Mouse (Mus musculus): ENCODE data around the gene Sox13.

Sox13 gene

DNA sequence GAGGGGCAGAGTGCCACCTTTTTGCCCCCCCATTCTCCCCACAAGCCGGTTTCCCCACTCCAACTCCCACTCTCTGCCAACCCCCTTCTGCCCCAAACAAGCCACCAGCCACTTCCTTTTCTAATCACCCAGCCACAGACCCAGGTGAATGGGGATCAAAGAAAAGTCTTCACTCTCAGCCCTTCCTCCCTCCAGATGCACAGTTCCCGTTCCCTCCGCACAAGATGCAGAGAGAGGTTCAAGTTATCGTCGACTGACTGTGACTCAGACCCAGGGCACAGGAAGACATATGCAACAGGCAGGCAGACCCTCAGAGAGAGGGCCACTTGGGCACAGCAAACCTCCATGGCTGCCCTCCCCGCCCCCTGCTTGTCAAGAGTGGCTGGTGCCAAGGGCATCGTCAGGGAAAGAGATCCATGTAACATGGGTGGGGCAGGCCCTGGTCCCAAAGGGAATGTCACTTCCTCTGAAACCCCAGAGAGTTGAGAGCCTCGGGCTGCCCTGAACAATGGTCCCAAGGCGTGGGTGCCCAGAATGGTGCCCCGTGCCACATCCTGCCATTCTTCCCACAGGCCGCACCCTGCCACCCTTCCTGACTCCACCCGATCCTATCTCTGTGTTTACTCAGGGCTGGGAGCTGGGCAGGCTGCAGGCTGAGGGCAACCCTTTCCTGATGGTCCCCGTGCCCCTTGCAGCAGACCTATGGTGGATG is 24.0 kb downstream of the Sox13 start:
- DNase-seq (ENCODE audit: low spot score): no peak

GRCm38 (mm10) chr1:133397483-133398237 is 26.5 kb downstream of the Sox13 start:
- DNase-seq (ENCODE audit: low spot score): peak; percentile 19

DNA sequence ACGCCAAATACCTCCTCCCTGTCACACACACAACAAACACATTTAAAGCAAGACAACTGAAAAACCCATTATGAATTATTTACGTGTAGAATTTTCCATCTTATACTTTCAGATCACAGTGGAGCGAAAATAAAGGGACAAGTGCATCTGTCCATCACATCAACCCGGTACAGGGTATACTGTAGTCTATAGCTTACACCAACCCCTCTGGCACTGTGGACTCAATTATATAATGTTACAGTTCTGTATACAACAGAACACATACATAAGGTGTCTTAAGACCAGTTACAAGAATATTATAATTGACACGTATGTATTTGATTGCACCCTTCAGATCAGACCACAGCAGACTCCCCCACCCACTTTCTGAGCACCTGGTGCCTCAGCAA is 27.1 kb downstream of the Sox13 start:
- DNase-seq (ENCODE audit: low spot score): no peak

DNA sequence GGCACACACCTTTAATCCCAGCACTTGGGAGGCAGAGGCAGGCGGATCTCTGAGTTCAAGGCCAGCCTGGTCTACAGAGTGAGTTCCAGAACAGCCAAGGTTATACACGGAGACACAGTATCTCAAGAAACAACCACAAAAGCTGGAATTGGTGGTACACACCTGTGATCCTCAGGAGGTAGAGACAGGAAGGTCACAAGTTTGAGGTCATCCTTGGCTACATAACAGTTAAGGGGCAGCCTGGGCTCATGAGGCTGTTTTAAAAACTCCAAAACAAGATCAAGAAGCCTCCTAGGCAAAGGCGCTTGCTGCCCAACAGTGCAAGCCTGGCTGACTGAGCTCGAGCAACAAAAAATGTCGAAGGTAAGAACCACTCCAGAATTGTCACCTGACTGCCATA is 27.5 kb downstream of the Sox13 start:
- DNase-seq (ENCODE audit: low spot score): no peak

DNA sequence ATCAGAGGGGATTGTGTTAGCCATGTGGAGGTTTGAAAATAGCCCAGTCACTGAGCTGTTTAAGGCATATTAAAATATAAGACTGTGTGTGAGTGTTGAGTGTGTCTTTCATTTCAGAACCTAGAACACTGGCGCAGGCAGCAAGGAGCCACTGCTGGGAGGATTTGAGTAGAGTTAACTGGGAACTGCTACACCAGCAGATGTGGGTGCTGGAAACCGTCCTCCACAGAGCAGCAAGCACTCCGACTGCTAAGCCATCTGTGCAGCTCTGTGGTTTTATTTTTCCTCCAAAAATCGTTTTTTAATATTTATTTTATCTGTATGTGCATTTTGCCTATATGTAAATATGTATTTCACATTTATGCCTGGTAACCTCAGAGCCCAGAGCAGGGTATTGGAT is 29.5 kb downstream of the Sox13 start:
- no peak for DNase-seq (ENCODE audit: low spot score)

DNA sequence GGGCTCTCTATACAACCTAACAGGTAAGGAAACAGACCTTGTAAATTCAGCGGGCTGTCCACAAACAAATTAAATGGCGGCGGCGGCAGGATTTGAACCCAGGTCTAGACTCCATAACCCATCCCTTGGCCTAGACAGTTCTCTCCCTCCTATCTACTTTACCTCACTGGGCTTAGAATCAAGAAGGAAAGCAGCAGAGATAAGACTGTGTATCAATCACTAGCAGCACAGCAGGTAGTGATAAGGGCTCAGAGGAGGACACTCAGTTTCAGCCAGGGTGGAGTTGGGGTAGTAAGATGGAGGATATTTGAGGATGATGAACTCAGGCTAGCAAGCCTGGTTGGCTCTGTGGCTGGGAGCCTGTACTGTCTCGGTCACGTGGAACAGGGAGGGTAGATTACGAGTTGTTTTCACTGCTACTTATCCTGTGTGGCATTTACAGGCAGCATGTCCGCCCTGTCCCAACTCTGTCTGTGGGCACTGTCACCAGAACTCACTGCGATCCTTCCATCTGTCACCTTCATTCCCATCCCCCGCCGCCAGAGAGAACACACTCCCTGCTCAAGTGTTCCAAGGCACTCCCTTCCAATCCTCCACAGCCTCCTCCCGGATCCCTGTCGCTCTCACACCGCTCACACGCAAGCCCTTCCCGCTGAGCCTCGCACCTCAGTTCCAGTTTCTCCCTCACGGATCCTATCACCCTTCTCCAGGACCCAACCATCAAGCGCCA is 36.5 kb downstream of the Sox13 start:
- DNase-seq (ENCODE audit: low spot score): no peak

DNA sequence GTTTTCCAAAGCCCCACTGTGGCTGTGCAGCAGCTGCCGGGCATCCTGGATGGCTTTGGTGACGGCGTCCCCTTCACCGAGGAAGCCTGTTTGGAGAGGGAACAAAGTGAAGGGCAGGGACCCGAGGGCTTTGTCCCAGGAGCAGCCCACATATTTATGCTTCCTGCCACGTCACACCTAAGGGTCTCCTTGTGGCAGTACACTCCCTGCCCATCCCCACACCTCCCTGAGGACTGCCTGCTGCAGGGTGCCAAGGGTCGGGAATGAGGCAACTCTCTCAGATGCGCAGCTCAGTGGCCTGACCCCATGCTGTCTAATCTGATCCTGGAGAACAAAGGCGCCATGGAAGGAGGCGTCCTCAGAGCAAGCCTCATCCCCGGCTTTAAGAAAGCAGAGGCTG is 38.0 kb downstream of the Sox13 start:
- DNase-seq (ENCODE audit: low spot score): no peak

DNA sequence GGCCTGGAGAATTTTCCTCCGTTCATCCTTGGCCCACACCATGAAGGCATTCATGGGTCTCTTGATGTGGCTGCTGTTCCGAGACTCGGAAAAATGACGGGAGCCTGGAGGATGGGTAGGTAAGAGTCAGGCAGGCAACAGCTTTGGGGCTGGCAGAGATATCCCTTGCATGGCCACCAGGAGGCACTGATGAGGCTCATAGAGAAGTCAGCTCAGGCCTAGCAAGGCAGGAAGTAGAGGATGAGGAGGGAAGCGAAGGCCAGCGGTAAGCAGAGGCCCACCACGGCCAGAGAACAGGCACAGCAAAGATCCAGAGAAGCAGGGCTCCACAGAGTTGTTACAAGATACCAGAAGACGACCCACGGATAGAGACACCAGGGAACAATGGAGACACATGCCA is 38.7 kb downstream of the Sox13 start:
- peak; percentile 78 for DNase-seq (ENCODE audit: low spot score)

- DNase-seq (ENCODE audit: low spot score): no peak
These were observed 40.9 kb downstream of the Sox13 start for GRCm38 (mm10) chr1:133383157-133383783.

- no peak for DNase-seq (ENCODE audit: low spot score)
These were observed 41.5 kb downstream of the Sox13 start for GRCm38 (mm10) chr1:133382552-133383155.

DNA sequence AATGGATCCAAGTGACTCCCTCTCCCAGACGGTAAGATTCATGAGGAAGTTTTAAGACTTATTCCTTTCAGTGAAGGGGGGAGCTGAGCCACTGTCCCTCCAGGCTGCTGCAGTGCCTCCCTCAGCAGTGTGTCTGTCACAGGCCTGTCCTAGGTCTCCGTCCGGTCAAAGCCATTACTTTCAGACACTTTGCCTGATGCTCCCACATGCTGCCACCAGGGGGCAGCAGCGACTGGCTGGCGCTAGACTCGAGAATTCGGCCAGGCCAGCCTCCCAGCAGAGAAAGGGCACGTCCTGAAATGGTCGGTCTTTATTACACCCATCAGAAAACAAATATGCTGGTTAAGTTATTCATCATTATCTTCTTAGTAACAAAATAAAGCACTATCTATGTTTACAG is 42.2 kb downstream of the Sox13 start:
- no peak for DNase-seq (ENCODE audit: low spot score)

- DNase-seq (ENCODE audit: low spot score): no peak
These were observed 43.7 kb downstream of the Sox13 start for GRCm38 (mm10) chr1:133380347-133381065.

GRCm38 (mm10) chr1:133379986-133380320 is 44.2 kb downstream of the Sox13 start:
- DNase-seq (ENCODE audit: low spot score): no peak

- no peak for DNase-seq (ENCODE audit: low spot score)
These were observed 44.8 kb downstream of the Sox13 start for GRCm38 (mm10) chr1:133379254-133379985.

- DNase-seq (ENCODE audit: low spot score): no peak
These were observed 46.6 kb downstream of the Sox13 start for GRCm38 (mm10) chr1:133377547-133377946.

DNA sequence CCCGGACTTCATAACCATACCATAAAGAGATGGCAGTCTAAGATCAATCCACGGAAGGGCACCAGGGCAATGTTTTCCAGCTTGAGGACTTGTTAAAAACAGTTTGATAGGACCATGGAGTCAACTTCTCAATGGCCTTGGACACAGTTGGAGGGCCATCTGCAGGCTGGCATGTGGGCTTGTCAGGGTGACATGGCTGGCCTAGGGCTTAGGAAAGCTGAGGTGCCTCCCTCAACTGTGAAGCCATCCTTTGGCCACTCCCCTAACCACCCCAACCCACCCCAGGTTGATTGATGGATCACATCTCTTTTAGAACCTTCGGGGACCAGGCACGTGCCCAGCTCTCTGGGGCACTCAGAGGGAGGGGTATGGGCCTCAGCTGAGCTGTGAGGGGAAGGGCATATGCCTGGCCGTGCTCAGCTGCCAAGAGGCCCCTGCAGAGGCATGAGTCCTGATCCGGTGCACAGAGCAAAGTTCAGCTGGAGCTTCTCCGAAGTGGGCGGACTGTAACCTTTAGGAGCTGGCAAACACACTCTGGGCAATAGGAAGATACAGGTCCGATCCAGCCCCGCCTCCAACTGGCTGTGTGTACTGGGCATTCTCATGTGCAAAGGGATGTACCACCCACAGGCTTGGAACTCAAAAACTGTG is 48.4 kb downstream of the Sox13 start:
- no peak for DNase-seq (ENCODE audit: low spot score)

DNA sequence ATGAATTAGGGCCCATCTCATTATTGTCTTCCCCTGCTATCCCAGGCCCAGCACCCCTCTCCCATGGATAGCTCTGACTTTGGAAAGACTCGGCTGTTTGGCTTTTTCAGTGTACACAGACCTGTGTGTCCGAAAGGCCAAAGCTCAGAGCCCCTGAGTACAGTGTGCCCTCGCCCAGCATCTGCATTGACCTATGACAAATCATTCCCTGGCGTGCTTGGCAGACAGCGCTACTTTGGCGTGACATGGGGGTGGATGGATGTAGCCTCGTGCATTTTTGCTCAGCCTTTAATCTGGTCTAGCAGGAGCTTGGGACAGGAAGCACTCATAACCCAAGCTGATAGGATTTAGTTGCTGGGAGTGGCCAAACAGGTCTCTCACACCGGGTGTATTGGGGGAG is 52.1 kb downstream of the Sox13 start:
- DNase-seq (ENCODE audit: low spot score): no peak

DNA sequence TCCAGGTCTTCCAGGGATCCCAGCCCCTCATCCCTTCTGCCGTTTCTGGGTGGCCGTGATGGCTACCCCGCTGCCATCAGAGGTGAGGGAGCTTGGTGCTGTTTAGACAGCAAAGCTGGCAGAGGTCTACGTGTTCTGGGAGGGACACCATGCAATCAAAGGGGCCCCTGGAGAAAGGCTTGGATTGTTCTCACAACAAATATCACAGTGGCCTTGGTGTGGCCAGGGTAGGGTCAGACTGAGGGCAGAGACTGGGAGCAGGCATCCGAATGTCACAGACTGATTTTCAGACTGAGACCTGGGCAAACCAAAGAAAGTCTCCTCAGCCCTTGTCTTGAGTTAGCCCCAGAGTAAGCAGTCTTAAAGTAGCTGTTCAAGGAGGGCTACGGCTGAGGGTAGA is 52.7 kb downstream of the Sox13 start:
- DNase-seq (ENCODE audit: low spot score): no peak

- DNase-seq (ENCODE audit: low spot score): no peak
These were observed 53.8 kb downstream of the Sox13 start for GRCm38 (mm10) chr1:133370352-133370751.

- no peak for DNase-seq (ENCODE audit: low spot score)
These were observed 55.5 kb downstream of the Sox13 start for GRCm38 (mm10) chr1:133368644-133369043.

Data from layer of hippocampus, adult 11-12 months (tissue).